Mouse (Mus musculus) heart, embryonic 10.5 days (tissue): ENCODE data around the gene Impdh1. TPM values are rescaled to one million over a fixed set of nuclear protein-coding genes. Genes with fewer than 3 reads are reported as not detected.
"Not testable (repeated sequence)": the region's sequence is repeated elsewhere in the genome, so short reads cannot be mapped to it uniquely, and the experiment has no call there.

Experiments
- DNase-seq: peaks from one replicate; pipeline ENCODE4 v3.0.0-alpha.2; 2017; ENCODE audit warnings: low spot score
- H3K27ac ChIP-seq: fragments of 300-500 bp; sonication (generic); 2 replicates; pipeline ENCODE4 v1.5.1; 2016; ENCODE audit warnings: mild to moderate bottlenecking
- H3K27me3 ChIP-seq: fragments of 300-500 bp; sonication (generic); 2 replicates; pipeline ENCODE4 v1.6.1; 2016; ENCODE audit warnings: mild to moderate bottlenecking; ENCODE audit not compliant: poor library complexity, insufficient read depth, severe bottlenecking
- H3K36me3 ChIP-seq: fragments of 300-500 bp; sonication (generic); 2 replicates; pipeline ENCODE4 v1.6.1; 2016; ENCODE audit warnings: mild to moderate bottlenecking, moderate library complexity
- H3K4me1 ChIP-seq: fragments of 300-500 bp; sonication (generic); 2 replicates; pipeline ENCODE4 v1.6.1; 2016; ENCODE audit warnings: mild to moderate bottlenecking
- H3K4me3 ChIP-seq: fragments of 300-500 bp; sonication (generic); 2 replicates; pipeline ENCODE4 v1.5.1; 2016; ENCODE audit warnings: mild to moderate bottlenecking, moderate library complexity
- H3K9me3 ChIP-seq: fragments of 300-500 bp; sonication (generic); 2 replicates; pipeline ENCODE4 v1.6.1; 2016; ENCODE audit warnings: mild to moderate bottlenecking, moderate library complexity
- WGBS: fragments of 180-500 bp; shearing (Covaris S2); methylation state at CpG from one replicate; pipeline ENCODE4 v1.1.7; 2016; 5-methylcytosine and 5-hydroxymethylcytosine counted together
- microRNA-seq: library from miRNA; unstranded; fragments of <30 nt; microRNA quantifications from one replicate; pipeline ENCODE4, GENCODE M21; 2017
- polyA plus RNA-seq: library from polyadenylated mRNA; unstranded; fragments of >200 nt; fragmentation: Nextera tagmentation; extraction: Ambion mirVana; gene quantifications from 2 replicates; pipeline ENCODE4 v1.2.1, GENCODE M21; 2016

The Impdh1 gene
- polyA plus RNA-seq, 1 experiment from 2014 or later = 50.7 TPM

DNA sequence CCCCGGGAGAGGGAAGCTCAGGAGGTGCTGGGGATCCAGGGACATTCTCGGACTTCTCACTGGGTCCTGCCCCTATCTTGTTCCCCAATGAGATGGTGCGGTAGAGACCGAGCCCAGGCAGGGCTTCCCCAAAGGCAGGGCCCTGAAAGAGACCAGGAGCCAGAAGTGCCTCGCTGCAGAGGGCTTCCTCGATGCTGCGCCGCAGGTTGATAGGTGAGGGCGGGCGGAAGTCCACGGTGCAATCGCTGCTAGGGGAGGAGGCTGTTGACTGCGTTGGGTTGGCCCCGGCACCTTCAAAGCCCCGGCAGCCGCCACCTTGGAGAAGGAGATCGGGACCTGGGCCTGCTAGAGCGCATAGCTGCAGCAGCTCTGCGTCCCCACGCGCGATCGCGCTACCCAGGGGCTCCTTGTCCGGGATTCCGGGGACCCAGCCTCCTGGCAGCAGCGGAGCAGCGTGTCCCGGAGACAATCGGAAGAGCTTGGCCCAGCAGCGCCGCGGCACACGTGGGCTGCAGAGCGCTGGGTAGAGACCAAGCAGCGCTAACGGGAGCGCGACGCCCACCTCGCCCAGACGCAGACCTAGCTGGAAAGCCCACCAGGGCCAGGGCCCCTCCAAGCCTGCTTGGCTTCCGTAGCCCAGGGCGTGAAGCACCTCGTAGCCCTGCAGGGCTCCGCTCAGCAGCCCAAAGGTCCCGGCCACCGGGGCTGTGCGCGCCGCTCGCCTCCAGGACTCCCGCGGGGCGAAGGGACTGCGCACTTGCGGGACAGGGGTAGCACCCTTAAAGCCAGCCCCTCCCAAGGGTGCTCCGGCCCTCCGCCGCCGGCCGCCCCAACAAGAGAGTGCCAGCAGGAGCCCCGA lies 45.9 kb downstream of the Impdh1 start:
- H3K27ac ChIP-seq = peak overlapping the region; percentile 78
- DNase-seq = peak; percentile 80
- peaks cover 30% of the 10 kb centered on the region for H3K4me1 ChIP-seq
- peak overlapping the region; percentile 69 for H3K4me3 ChIP-seq
- no peaks in the 10 kb centered on the region for H3K9me3 ChIP-seq
- H3K36me3 ChIP-seq = no peaks in the 10 kb centered on the region
- peaks cover 74% of the 10 kb centered on the region for H3K27me3 ChIP-seq
- under 1% methylated on average over 63 of the region's 63 CpGs for WGBS

DNA sequence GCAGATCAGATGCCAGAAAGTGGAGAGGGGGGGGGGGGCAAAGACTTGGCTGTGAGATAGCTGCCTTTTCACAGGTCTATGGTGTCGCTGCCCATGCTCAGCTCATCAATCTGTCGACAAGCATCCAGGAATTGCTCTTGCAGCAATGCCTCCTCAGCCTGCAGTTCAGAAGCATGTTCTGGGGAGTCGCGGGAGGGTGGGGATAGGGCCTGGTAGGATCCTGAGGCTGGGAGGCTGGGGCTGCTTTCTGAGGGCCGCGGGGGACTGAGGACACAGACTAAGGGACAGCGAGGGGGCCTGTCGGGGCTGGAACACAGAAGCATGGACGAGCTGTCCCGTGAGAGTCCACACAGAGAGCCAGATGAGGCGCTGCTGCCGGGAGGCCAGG lies 46.5 kb downstream of the Impdh1 start:
- DNase-seq = peak; percentile 74
- Histone ChIP-seq H3K4me1 (peaks cover 26% of the 10 kb centered on the region), H3K27me3 (peaks cover 68% of the 10 kb centered on the region), H3K36me3 (no peaks in the 10 kb centered on the region), H3K4me3 (peak overlapping the region; percentile 69), H3K9me3 (no peaks in the 10 kb centered on the region), H3K27ac (peak overlapping the region; percentile 78; the same call in 1 of the 2 replicates)
- WGBS = 8% methylated on average over 12 of the region's 12 CpGs

DNA sequence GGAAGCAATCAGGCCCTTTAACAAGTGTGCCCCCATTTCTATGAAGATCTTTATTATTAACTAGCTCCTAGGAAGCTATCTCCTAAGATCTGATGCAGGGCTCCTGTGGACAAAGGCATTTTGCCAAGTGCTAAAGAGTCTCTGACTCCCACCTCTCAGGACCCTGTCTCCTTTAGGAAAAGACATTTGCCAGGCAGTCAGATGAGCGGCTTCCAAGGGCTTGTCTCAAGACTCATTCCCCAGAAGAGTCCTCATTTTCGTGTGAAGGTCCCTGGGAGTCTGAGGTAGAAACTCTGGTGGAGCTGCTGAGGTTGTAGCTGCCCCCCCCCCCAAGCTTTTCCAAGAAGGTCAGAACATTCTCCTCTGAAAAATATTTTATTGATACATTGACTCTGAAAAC lies 47.3 kb downstream of the Impdh1 start:
- H3K27me3 ChIP-seq = peaks cover 60% of the 10 kb centered on the region
- no peak overlapping the region for H3K27ac ChIP-seq
- peaks cover 22% of the 10 kb centered on the region for H3K4me1 ChIP-seq
- peak; percentile 52 for DNase-seq
- no peaks in the 10 kb centered on the region for H3K36me3 ChIP-seq
- no peaks in the 10 kb centered on the region for H3K9me3 ChIP-seq
- 33% methylated on average over 2 of the region's 2 CpGs for WGBS
- no peak overlapping the region for H3K4me3 ChIP-seq

DNA sequence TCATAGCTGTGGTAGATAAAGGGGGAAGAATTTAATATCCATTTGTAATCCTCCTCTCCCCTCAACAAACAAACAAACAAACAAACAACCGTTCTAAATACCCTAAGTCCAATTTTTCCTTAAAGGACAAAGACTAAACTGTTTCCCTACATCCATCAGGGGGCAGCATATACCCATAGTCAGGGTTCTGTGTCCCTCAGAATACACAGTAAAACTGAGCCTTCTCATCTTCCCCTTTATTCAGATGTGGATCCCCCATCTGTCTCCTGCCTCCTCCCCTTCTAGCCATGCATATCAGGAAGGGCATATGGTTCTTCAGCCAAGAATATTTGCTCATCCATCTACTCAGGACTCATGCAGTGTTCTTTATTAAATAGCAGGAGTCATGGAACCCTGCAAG lies 50.0 kb downstream of the Impdh1 start:
- DNase-seq = peak; percentile 75

DNA sequence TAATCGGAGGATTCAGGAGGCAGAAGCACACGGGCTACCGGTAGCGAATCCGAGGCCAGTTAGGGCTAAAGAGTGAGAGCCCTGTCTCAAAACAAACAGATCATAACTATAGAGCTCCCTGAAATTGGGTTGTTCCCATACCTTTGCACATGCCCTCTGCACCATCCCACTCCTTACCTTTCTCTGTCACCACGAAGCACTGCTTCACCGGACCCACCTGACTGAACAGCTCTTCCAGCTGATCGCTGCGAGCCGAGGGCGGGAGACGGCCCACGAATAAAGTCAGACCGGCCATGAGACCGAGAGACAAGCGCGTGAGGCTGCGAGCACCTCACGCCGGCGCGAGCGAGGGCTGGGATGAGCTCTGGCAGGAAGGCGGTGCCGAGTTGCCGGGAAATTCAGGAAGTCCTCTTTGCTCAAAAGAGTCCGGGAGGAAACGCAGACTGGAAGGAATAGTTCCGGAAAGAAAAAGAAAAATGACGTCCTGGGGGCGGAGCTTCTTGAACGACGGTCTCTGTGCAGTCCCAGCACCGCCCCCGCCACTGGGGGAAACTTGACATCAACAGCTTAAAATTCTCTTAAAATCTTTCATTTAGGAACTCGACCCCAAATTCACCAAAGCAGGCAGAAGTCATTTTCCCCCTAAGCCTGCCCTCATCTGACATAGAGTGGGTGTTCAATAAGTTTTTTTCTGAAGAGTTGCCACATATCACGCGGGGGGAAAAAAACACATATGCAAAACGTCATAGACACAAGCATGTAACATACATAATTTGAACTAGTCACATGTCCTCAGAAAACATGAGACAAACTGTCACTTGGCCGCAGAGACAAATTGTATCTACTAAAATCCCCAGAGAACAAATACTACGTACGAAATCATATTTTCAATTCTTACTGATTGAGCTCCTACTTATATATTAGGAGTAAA lies 51.6 kb downstream of the Impdh1 start, which contains the start of gene Rbm28:
Gene Rbm28, minus strand, starts transcription at position 693 of the 931 bp plus-strand sequence.
- peak within 1 kb of the TSS; percentile 86 for H3K27ac ChIP-seq
- H3K9me3 ChIP-seq = no peaks in the 10 kb centered on the region
- peak within 1 kb of the TSS; percentile 88 for H3K4me3 ChIP-seq
- peaks cover 10% of the 10 kb centered on the region for H3K4me1 ChIP-seq
- peaks cover 23% of the 10 kb centered on the region for H3K27me3 ChIP-seq
- WGBS = 8% methylated on average over 42 of the region's 42 CpGs
- H3K36me3 ChIP-seq = peaks cover 7% of the 10 kb centered on the region
- peak; percentile 94 for DNase-seq

More for the DNA sequence above, 50.0 kb downstream of the Impdh1 start:
- H3K9me3 ChIP-seq = no peaks in the 10 kb centered on the region
- H3K4me3 ChIP-seq = no peak overlapping the region
- 6% methylated on average over 1 of the region's 1 CpGs for WGBS
- peaks cover 39% of the 10 kb centered on the region for H3K27me3 ChIP-seq
- no peaks in the 10 kb centered on the region for H3K36me3 ChIP-seq
- H3K27ac ChIP-seq = no peak overlapping the region
- H3K4me1 ChIP-seq = peaks cover 26% of the 10 kb centered on the region

DNA sequence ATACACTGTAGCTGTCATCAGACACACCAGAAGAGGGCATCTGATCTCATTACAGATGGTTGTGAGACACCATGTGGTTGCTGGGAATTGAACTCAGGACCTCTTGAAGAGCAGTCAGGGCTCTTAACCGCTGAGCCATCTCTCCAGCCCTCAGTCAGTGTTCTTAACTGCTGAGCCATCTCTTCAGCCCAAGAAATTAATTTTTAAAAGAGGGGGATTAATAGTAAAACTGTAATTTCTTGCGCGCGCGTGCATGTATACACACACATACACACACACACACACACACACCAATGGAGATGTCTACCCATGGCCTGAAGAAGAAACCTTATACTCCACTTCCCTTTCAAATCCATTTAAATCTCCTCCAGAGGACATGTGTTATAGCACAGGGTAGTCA lies 54.9 kb downstream of the Impdh1 start:
- not testable (repeated sequence) for H3K27ac ChIP-seq, H3K9me3 ChIP-seq, H3K27me3 ChIP-seq, H3K4me1 ChIP-seq, H3K4me3 ChIP-seq
- H3K36me3 ChIP-seq = peaks cover 39% of the 10 kb centered on the region
- DNase-seq = peak; percentile 51
- 99% methylated on average over 5 of the region's 5 CpGs for WGBS

DNA sequence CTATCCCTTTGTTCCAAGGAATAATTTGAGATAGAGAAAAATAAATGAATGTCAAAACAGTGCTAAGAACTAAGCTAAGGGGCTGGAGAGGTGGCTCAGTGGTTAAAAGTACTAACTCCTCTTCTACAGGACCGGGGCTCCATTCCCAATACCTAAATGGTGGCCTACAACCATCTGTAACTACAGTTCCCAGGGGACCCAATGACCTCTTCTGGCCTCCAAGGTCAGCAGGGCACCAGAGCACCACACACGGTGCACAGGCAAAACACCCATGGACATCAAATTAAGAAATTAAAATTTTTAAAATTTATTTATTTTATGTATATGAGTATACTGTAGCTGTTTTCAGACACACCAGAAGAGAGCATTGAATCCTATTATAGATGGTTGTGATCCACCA lies 55.4 kb downstream of the Impdh1 start:
- no peaks in the 10 kb centered on the region for H3K9me3 ChIP-seq
- H3K4me3 ChIP-seq = no peak overlapping the region
- 90% methylated on average over 2 of the region's 2 CpGs for WGBS
- no peak overlapping the region for H3K27ac ChIP-seq
- peak; percentile 70 for DNase-seq
- H3K36me3 ChIP-seq = peaks cover 44% of the 10 kb centered on the region
- H3K4me1 ChIP-seq = peaks cover 9% of the 10 kb centered on the region; the same call in 1 of the 2 replicates
- no peaks in the 10 kb centered on the region for H3K27me3 ChIP-seq

DNA sequence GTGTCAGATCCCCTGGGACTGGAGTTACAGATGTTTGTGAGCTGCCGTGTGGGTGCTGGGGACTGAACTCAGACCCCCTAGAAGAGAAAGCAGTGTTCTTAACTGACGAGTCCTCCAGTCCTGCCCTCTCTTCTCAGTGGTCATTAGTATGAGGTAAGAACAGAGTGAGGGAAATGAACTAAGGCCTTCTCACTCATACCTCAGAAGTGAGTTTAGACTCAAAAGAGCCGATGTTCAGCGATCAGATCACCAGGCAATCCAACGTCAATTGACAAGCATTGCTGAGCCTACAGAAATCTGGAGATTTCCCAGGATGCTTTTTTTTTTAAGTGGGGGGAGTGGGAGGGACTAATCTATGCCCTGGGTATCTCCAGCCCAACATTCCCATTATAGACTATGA lies 59.8 kb downstream of the Impdh1 start:
- Histone ChIP-seq H3K4me1 (no peaks in the 10 kb centered on the region), H3K4me3 (no peak overlapping the region), H3K27ac (no peak overlapping the region), H3K9me3 (no peaks in the 10 kb centered on the region), H3K27me3 (no peaks in the 10 kb centered on the region), H3K36me3 (peaks cover 85% of the 10 kb centered on the region)
- no peak for DNase-seq
- 92% methylated on average over 5 of the region's 5 CpGs for WGBS

Small RNAs within 50 kb of the gene (microRNA-seq; reads per million reads assigned to microRNA genes)
- not detected for gene Gm24303

Other genes starting within 250 kb of the Impdh1 start
- gene Lep, start 156.1 kb downstream of the Impdh1 start, polyA plus RNA-seq = not detected in 2 replicates
- 30.0 and 44.4 TPM in 2 replicates for gene Rbm28, start 51.4 kb downstream of the Impdh1 start, polyA plus RNA-seq
- 3.2 and 4.3 TPM in 2 replicates for gene Prrt4, start 36.8 kb downstream of the Impdh1 start, polyA plus RNA-seq
- gene Hilpda, start 56.1 kb upstream of the Impdh1 start, polyA plus RNA-seq = 28.1 and 34.2 TPM in 2 replicates
- gene Fam71f2, start 63.2 kb upstream of the Impdh1 start, polyA plus RNA-seq = 0.22 and 0.36 TPM in 2 replicates
- 0.14 TPM in 1 of 2 replicates, not detected in the other for gene Fam71f1, start 102.8 kb upstream of the Impdh1 start, polyA plus RNA-seq
- 372 and 465 TPM in 2 replicates for gene Calu, start 131.7 kb upstream of the Impdh1 start, polyA plus RNA-seq
- gene Opn1sw, start 172.1 kb upstream of the Impdh1 start, polyA plus RNA-seq = 0.11 and 0.37 TPM in 2 replicates
- 23.4 and 30.3 TPM in 2 replicates for gene Ccdc136, start 179.9 kb upstream of the Impdh1 start, polyA plus RNA-seq
- 40.2 and 83.3 TPM in 2 replicates for gene Flnc, start 216.9 kb upstream of the Impdh1 start, polyA plus RNA-seq